Mouse (Mus musculus): ENCODE measurements around the gene Cst11.

GRCm38 (mm10) chr2:148763648-148764388 is 7.5 kb downstream of the Cst11 start:
- no peak for TF ChIP-seq CTCF (IDR thresholded peaks at IDR 0.05; ENCODE audit: low read depth)
- no peak for TF ChIP-seq EP300 (IDR thresholded peaks at IDR 0.05; ENCODE audit: low read depth)

Measured in heart, postnatal 0 days (tissue).